Mouse (Mus musculus) embryonic stem cell, embryonic (primary cell): Measurements from ENCODE around the gene Slc2a13.

Source experiments
- CTCF ChIA-PET, 4 experiments: fragments of 300-600 bp in 2 of 4; fragments of 350-600 bp in 2 of 4; sonication (Branson Sonifier 250); formaldehyde crosslinking; loops; one replicate each; lab custom pipeline; 2022; ENCODE audit warnings: inconsistent platforms in 2 of 4; lab: Charles Lee
- POLR2A ChIA-PET, 4 experiments: fragments of 300-600 bp in 2 of 4; fragments of 350-600 bp in 2 of 4; sonication (Branson Sonifier 250); formaldehyde crosslinking; loops; one replicate each; lab custom pipeline; 2022; ENCODE audit warnings: antibody characterized with exemption in 4 of 4, inconsistent platforms in 1 of 4; lab: Charles Lee

Gene Slc2a13

GRCm38 (mm10) chr15:91526876-91527275 lies 46.2 kb downstream of the Slc2a13 start:
- ChIA-PET POLR2A (no interaction called here), CTCF (interaction anchor here in 1 of 4 experiments (0.5 kb wide), 1 partner anchor 22 kb away, joined by 8 read pairs; no protein-coding TSS in a partner anchor)

GRCm38 (mm10) chr15:91526166-91526565 lies 46.9 kb downstream of the Slc2a13 start:
- ChIA-PET CTCF (no interaction called here), POLR2A (no interaction called here)

GRCm38 (mm10) chr15:91524451-91524850 lies 48.6 kb downstream of the Slc2a13 start:
- ChIA-PET CTCF (interaction anchor here in 2 of 4 experiments (0.5 to 0.6 kb wide), 2 partner anchors 51 to 142 kb away, joined by 3 read pairs; no protein-coding TSS in a partner anchor), POLR2A (no interaction called here)

GRCm38 (mm10) chr15:91503291-91503690 lies 69.8 kb downstream of the Slc2a13 start:
- CTCF ChIA-PET, result no interaction called here
- POLR2A ChIA-PET, result no interaction called here

GRCm38 (mm10) chr15:91502661-91503060 lies 70.4 kb downstream of the Slc2a13 start:
- ChIA-PET CTCF (interaction anchor here in 1 of 4 experiments (0.5 kb wide), 1 partner anchor 119 kb away, joined by 3 read pairs; no protein-coding TSS in a partner anchor), POLR2A (no interaction called here)

- POLR2A ChIA-PET, result no interaction called here
- CTCF ChIA-PET, result interaction anchor here in 1 of 4 experiments (0.5 kb wide), 1 partner anchor 119 kb away, joined by 3 read pairs; no protein-coding TSS in a partner anchor
Observed at GRCm38 (mm10) chr15:91502235-91502634, 70.8 kb downstream of the Slc2a13 start.

GRCm38 (mm10) chr15:91495014-91495413 lies 78.0 kb downstream of the Slc2a13 start:
- ChIA-PET POLR2A (no interaction called here), CTCF (no interaction called here)

GRCm38 (mm10) chr15:91479924-91480615 lies 93.0 kb downstream of the Slc2a13 start:
- CTCF ChIA-PET, result interaction anchor here in 1 of 4 experiments (1.2 kb wide), 1 partner anchor 94 kb away, joined by 4 read pairs; no protein-coding TSS in a partner anchor
- POLR2A ChIA-PET, result interaction anchor here in 1 of 4 experiments (0.6 kb wide), 1 partner anchor 12 kb away, joined by 3 read pairs; no protein-coding TSS in a partner anchor

GRCm38 (mm10) chr15:91477766-91478165 lies 95.3 kb downstream of the Slc2a13 start:
- POLR2A ChIA-PET, result no interaction called here
- CTCF ChIA-PET, result interaction anchor here in 2 of 4 experiments (0.7 to 0.9 kb wide), 2 partner anchors 97 to 186 kb away, joined by 3 read pairs; no protein-coding TSS in a partner anchor

- CTCF ChIA-PET, result interaction anchor here in 2 of 4 experiments (0.5 to 0.6 kb wide), 2 partner anchors 51 to 149 kb away, joined by 3 read pairs; no protein-coding TSS in a partner anchor
- POLR2A ChIA-PET, result no interaction called here
Observed at GRCm38 (mm10) chr15:91473690-91474409, 99.2 kb downstream of the Slc2a13 start.

GRCm38 (mm10) chr15:91465331-91465730 lies 107.7 kb downstream of the Slc2a13 start:
- POLR2A ChIA-PET, result no interaction called here
- CTCF ChIA-PET, result no interaction called here

- CTCF ChIA-PET, result no interaction called here
- POLR2A ChIA-PET, result interaction anchor here in 1 of 4 experiments (1.7 kb wide), 1 partner anchor 109 kb away, joined by 4 read pairs; the partner anchor contains the start of gene Slc2a13
Observed at GRCm38 (mm10) chr15:91463857-91464435, 109.1 kb downstream of the Slc2a13 start.

GRCm38 (mm10) chr15:91463026-91463661 lies 109.9 kb downstream of the Slc2a13 start:
- CTCF ChIA-PET, result interaction anchor here in 1 of 4 experiments (0.6 kb wide), 1 partner anchor 314 kb away, joined by 4 read pairs; no protein-coding TSS in a partner anchor
- POLR2A ChIA-PET, result interaction anchor here in 1 of 4 experiments (1.7 kb wide), 1 partner anchor 110 kb away, joined by 4 read pairs; the partner anchor contains the start of gene Slc2a13

- ChIA-PET POLR2A (interaction anchor here in 1 of 4 experiments (1.7 kb wide), 1 partner anchor 111 kb away, joined by 4 read pairs; the partner anchor contains the start of gene Slc2a13), CTCF (no interaction called here)
Observed at GRCm38 (mm10) chr15:91461940-91462339, 111.1 kb downstream of the Slc2a13 start.

GRCm38 (mm10) chr15:91457202-91457601 lies 115.9 kb downstream of the Slc2a13 start:
- ChIA-PET POLR2A (interaction anchor here in 1 of 4 experiments (0.8 kb wide), 1 partner anchor 17 kb away, joined by 3 read pairs; no protein-coding TSS in a partner anchor), CTCF (no interaction called here)

GRCm38 (mm10) chr15:91445399-91445798 lies 127.7 kb downstream of the Slc2a13 start:
- ChIA-PET CTCF (no interaction called here), POLR2A (no interaction called here)

- ChIA-PET CTCF (no interaction called here), POLR2A (no interaction called here)
Observed at GRCm38 (mm10) chr15:91443449-91443848, 129.6 kb downstream of the Slc2a13 start.

- POLR2A ChIA-PET, result interaction anchor here in 1 of 4 experiments (0.8 kb wide), 1 partner anchor 18 kb away, joined by 3 read pairs; no protein-coding TSS in a partner anchor
Observed at GRCm38 (mm10) chr15:91439883-91440282, 133.2 kb downstream of the Slc2a13 start.

More at GRCm38 (mm10) chr15:91439883-91440282, 133.2 kb downstream of the Slc2a13 start:
- CTCF ChIA-PET, result no interaction called here
